Mouse (Mus musculus) thymus, postnatal 14 days (tissue): ENCODE measurements around the gene Slc11a1.

ENCODE experiments used
- DNase-seq: peaks from one replicate; pipeline ENCODE4 v3.0.0; 2021

Slc11a1 gene

DNA sequence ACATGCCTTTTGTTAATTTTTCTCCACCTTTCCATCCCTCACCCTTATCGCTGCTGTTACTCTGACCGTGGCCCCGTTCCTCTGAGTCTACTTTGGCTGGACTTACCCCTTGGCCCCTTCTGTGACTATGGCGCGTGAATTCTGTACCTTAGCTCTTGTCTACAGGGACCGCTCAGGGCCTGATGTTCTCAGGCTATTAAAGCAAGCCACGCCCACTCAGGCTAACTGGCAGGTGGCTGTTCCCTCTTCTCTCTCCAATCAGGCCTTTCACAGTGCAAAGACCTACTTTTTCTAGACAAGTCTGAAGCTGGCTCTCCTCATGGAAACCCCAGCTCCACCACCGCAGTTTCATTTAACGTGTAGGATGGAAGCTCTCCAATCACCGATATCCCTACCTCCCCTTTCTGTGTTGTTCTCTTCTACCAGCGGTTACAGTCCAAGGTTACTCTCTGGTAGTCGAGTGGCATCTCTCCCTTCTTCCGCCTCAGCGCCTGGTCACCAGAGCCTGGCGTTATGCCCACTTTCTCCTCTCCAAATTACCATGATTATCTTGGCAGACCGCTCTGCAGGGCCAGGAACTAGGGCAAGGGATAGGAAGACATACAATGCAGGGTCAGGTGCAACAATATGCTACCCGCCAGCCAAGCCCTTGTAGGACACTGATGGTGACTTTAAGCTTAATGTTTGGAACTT lies 43.9 kb downstream of the Slc11a1 start:
- DNase-seq = no peak

DNA sequence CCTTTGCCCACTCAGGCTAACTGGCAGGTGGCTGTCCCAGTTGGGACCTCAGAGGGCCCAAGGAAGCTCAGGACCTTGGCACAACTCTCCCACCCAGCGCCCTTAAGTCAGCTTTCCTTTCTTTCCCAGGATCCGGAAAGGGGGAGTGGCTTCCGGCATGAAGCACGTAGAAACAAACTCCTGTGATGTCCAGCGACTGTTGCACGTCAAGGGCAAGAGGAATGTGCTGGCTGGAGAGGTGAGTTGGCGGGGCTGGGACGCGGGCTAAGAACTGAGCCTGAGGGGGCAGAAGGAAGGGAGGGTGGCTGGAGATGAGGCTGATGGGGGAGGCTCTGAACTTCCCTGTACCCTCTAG lies 44.4 kb downstream of the Slc11a1 start:
- no peak for DNase-seq

DNA sequence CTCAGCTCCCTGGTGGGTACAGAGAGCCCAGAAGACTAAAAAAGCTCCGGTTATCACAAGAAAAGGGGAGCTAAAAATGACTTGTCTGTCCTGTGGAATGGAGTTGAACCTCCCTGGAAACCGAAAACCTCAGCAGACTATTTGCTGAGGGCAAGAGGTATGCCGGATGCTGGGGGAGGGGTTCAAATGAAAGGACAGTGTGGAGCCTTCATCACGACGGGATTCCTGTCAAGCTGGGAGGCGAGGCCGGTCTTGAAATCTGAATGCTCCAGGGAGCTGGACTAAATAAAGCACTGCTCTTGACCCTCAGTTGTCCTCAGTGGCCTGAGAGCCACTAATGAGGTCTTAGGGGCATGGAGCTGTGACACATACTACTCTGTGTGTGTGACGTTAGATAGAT lies 48.2 kb downstream of the Slc11a1 start:
- no peak for DNase-seq

DNA sequence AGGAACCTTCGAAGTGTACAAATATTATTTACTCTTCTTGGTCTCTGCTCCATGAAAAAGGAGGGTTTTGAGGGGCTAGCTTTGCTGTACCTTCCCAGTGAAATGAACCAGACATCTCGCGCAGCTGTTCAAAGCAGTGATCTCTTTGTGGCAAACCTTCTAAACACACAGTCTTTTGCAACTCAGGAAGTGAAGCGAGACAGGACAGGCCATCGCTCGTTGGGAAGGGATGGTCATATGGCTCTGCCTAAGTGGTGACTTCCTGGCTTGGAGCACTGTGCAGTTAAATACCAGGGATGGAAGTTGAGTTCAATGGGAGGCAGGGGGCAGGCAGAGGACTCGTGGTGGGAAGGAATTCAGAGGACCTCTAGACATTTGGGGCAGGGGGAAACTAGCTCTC lies 50.9 kb downstream of the Slc11a1 start:
- no peak for DNase-seq

DNA sequence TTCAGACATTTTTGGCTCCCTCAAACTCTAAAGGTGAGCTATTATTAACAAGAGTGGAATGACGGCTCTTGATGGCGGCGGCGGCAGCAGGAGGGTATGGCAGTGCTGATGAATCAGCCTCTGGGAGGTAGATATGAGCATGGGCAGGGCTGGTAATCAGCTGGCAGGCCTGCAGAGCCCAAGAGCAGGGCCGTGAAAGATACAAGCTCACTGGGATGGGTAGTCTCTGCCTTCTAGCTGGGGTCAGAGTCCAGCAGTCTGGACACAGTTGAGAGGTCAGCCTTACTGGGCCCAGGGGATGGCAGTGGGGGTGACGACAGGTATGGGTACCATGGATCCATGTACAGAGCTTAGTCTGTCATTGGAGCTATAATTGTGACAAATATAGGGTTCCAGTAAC lies 58.2 kb downstream of the Slc11a1 start:
- DNase-seq = no peak

DNA sequence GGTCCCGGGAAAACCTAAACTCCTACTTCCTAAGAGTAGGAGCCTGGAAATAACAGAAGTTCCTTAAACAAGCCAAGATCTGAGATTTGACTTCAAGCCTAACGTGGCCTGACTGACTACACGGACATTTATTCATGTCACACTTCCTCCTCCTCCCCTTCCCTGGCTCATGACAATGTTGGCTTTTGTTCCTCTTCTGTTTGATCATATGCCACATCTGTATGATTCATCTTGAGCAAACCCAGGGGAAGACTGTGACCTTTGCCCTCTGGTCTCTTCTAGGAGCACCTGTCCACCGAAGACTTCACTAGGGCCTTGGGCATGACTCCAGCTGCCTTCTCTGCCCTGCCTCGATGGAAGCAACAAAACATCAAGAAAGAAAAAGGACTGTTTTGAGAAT lies 59.6 kb downstream of the Slc11a1 start:
- DNase-seq = no peak

DNA sequence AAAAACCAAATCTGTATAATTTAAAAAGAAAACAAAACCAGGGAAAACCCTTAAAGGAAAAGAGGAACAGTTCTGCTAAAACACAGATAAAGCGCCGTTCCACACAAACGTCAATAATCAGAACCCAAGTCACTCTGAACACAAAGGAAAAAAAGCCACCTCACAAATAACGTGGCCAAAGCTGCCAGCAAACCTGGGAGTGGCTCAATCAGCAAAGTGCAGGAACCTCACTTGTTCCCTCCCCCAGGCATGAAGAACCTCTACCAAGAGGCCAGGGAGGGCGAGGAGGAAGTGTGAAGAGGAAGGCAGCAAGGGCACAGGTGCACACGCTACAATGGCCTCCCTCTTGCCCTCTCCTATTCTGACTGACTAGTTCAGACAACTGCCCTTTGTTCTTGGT lies 60.6 kb downstream of the Slc11a1 start:
- peak; percentile 44 for DNase-seq
